Mouse (Mus musculus) embryonic facial prominence, embryonic 10.5 days (tissue): ENCODE measurements at regions not wholly inside any gene's neighbourhood (a gene's known extent, or its start where the extent isn't known, plus 50 kb on each side); places are given as distances from the start of the nearest gene placed in this dataset.

Experiments used
- DNase-seq: peaks from one replicate; pipeline ENCODE4 v3.0.0-alpha.2; 2017; ENCODE audit warnings: low spot score
- H3K27ac ChIP-seq: fragments of 300-500 bp; sonication (generic); replicated peaks from 2 replicates; pipeline ENCODE4 v1.5.1; 2016; ENCODE audit warnings: mild to moderate bottlenecking
- H3K27me3 ChIP-seq: fragments of 300-500 bp; sonication (generic); replicated peaks from 2 replicates; pipeline ENCODE4 v1.6.1; 2016; ENCODE audit warnings: low read depth, mild to moderate bottlenecking; ENCODE audit not compliant: poor library complexity, severe bottlenecking
- H3K36me3 ChIP-seq: fragments of 300-500 bp; sonication (generic); replicated peaks from 2 replicates; pipeline ENCODE4 v1.6.1; 2016; ENCODE audit warnings: mild to moderate bottlenecking, moderate library complexity
- H3K4me1 ChIP-seq: fragments of 300-500 bp; sonication (generic); 2 replicates; pipeline ENCODE4 v1.6.1; 2016
- H3K4me3 ChIP-seq: fragments of 300-500 bp; sonication (generic); 2 replicates; pipeline ENCODE4 v1.5.1; 2016; ENCODE audit warnings: mild to moderate bottlenecking, moderate library complexity
- H3K9me3 ChIP-seq: fragments of 300-500 bp; sonication (generic); 2 replicates; pipeline ENCODE4 v1.6.1; 2016; ENCODE audit warnings: mild to moderate bottlenecking
- WGBS: fragments of 180-500 bp; shearing (Covaris S2); methylation state at CpG from one replicate; pipeline ENCODE4 v1.1.7; 2016; 5-methylcytosine and 5-hydroxymethylcytosine counted together

GRCm38 (mm10) chr5:133218801-133219200 lies 675.7 kb upstream of the Auts2 start:
- no peak for DNase-seq
- 58% methylated on average over 3 of the region's 3 CpGs for WGBS
- no peak overlapping the region for H3K4me3 ChIP-seq
- H3K36me3 ChIP-seq: no peaks in the 10 kb centered on the region
- H3K9me3 ChIP-seq: no peaks in the 10 kb centered on the region
- H3K27ac ChIP-seq: no peak overlapping the region
- H3K27me3 ChIP-seq: no peaks in the 10 kb centered on the region
- peaks cover 4% of the 10 kb centered on the region; the same call in 1 of the 2 replicates for H3K4me1 ChIP-seq

- H3K4me1 ChIP-seq: no peaks in the 10 kb centered on the region
- no peaks in the 10 kb centered on the region for H3K27me3 ChIP-seq
- no peaks in the 10 kb centered on the region for H3K36me3 ChIP-seq
- 82% methylated on average over 1 of the region's 1 CpGs for WGBS
- no peak overlapping the region for H3K4me3 ChIP-seq
- no peak overlapping the region for H3K27ac ChIP-seq
- no peak for DNase-seq
- H3K9me3 ChIP-seq: no peaks in the 10 kb centered on the region
Observed at GRCm38 (mm10) chr5:133198546-133198945, 655.4 kb upstream of the Auts2 start.

GRCm38 (mm10) chr5:133189798-133190571 lies 646.8 kb upstream of the Auts2 start:
- H3K9me3 ChIP-seq: no peaks in the 10 kb centered on the region
- no peaks in the 10 kb centered on the region for H3K4me1 ChIP-seq
- no peak overlapping the region for H3K27ac ChIP-seq
- no peaks in the 10 kb centered on the region for H3K36me3 ChIP-seq
- no peak overlapping the region for H3K4me3 ChIP-seq
- WGBS: 89% methylated on average over 8 of the region's 8 CpGs
- H3K27me3 ChIP-seq: no peaks in the 10 kb centered on the region
- DNase-seq: no peak

- Histone ChIP-seq H3K27me3 (no peaks in the 10 kb centered on the region), H3K9me3 (no peaks in the 10 kb centered on the region), H3K27ac (no peak overlapping the region), H3K4me3 (no peak overlapping the region), H3K4me1 (peaks cover 15% of the 10 kb centered on the region), H3K36me3 (no peaks in the 10 kb centered on the region)
- DNase-seq: no peak
- 92% methylated on average over 6 of the region's 6 CpGs for WGBS
Observed at GRCm38 (mm10) chr5:133175636-133176035, 632.5 kb upstream of the Auts2 start.

DNA sequence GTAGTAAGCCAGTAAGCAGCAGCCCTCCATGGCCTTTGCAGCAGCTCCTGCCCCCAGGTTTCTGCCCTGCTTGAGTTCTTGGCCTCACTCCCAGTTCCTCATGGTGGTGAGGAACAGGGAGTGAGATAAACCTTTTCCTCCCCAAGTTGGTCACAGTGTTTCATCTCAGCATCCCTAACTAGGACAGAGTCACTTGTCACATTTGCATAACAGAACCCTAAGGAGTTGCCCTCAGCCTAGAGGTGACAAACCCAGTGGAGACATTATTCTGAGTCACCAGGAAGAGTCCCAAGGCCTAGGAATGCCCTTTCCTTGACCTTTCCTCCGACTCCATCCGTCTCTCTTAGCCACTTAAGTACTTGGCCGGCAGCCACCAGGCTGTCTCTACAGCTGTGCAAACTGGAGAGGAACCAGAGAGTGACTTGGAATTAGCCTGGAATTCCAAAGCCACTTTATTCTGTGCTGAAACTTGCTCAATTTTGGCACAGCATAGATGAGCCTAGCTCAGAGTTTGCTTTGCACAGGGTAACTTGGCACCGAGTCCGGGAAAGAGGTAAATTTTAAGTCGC lies 630.1 kb upstream of the Auts2 start:
- peak; percentile 17 for DNase-seq
- peaks cover 15% of the 10 kb centered on the region for H3K4me1 ChIP-seq
- no peaks in the 10 kb centered on the region for H3K36me3 ChIP-seq
- no peak overlapping the region for H3K4me3 ChIP-seq
- no peak overlapping the region; the same call in 1 of the 2 replicates for H3K27ac ChIP-seq
- H3K27me3 ChIP-seq: no peaks in the 10 kb centered on the region
- no peaks in the 10 kb centered on the region for H3K9me3 ChIP-seq
- 51% methylated on average over 6 of the region's 6 CpGs for whole genome bisulfite sequencing

DNA sequence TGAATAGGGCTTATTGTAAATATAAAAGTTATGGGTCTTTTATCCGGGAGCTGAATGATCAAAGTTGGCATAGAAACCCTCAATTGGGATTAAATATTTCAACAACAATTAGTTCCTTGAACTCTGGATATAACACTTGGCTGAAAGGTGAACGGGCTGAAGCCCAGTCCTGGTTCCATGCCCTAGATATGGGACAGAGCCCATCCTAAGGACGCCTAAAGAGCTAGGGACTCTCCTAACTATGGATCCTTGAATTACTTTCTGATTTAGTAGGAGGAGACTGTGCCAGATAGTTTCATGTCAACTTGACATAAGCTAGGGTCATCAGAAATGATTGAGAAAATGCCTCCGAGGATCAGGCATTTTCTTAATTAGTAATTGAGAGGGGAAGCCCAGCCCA lies 629.5 kb upstream of the Auts2 start:
- H3K27ac ChIP-seq: no peak overlapping the region
- H3K36me3 ChIP-seq: no peaks in the 10 kb centered on the region
- WGBS: 82% methylated on average over 4 of the region's 4 CpGs
- no peaks in the 10 kb centered on the region for H3K27me3 ChIP-seq
- H3K4me1 ChIP-seq: peaks cover 15% of the 10 kb centered on the region
- H3K9me3 ChIP-seq: no peaks in the 10 kb centered on the region
- DNase-seq: no peak
- no peak overlapping the region for H3K4me3 ChIP-seq

GRCm38 (mm10) chr5:133171266-133171665 lies 628.1 kb upstream of the Auts2 start:
- Histone ChIP-seq H3K4me3 (no peak overlapping the region), H3K4me1 (peaks cover 26% of the 10 kb centered on the region), H3K27me3 (no peaks in the 10 kb centered on the region), H3K9me3 (no peaks in the 10 kb centered on the region), H3K36me3 (no peaks in the 10 kb centered on the region), H3K27ac (no peak overlapping the region)
- no peak for DNase-seq
- 47% methylated on average over 1 of the region's 1 CpGs for WGBS

GRCm38 (mm10) chr5:133167576-133167975 lies 624.4 kb upstream of the Auts2 start:
- Histone ChIP-seq H3K27ac (no peak overlapping the region), H3K4me3 (no peak overlapping the region), H3K4me1 (peaks cover 24% of the 10 kb centered on the region), H3K9me3 (no peaks in the 10 kb centered on the region), H3K36me3 (no peaks in the 10 kb centered on the region), H3K27me3 (0 out of 2 replicates have a peak, but pooled peaks cover 5% of the 10 kb centered on the region)
- no peak for DNase-seq
- 34% methylated on average over 2 of the region's 2 CpGs for WGBS

- Histone ChIP-seq H3K27me3 (0 out of 2 replicates have a peak, but pooled peaks cover 5% of the 10 kb centered on the region), H3K4me1 (peaks cover 24% of the 10 kb centered on the region), H3K4me3 (no peak overlapping the region), H3K27ac (no peak overlapping the region), H3K9me3 (no peaks in the 10 kb centered on the region), H3K36me3 (no peaks in the 10 kb centered on the region)
- peak; percentile 21 for DNase-seq
- WGBS: 38% methylated on average over 5 of the region's 5 CpGs
Observed at GRCm38 (mm10) chr5:133167001-133167461, 623.9 kb upstream of the Auts2 start.

GRCm38 (mm10) chr5:133156115-133156857 lies 613.1 kb upstream of the Auts2 start:
- H3K4me3 ChIP-seq: no peak overlapping the region
- no peaks in the 10 kb centered on the region for H3K27me3 ChIP-seq
- no peak overlapping the region for H3K27ac ChIP-seq
- 66% methylated on average over 5 of the region's 5 CpGs for WGBS
- 0 out of 2 replicates have a peak, but pooled peaks cover 4% of the 10 kb centered on the region for H3K4me1 ChIP-seq
- no peaks in the 10 kb centered on the region for H3K9me3 ChIP-seq
- no peaks in the 10 kb centered on the region for H3K36me3 ChIP-seq
- no peak for DNase-seq

DNA sequence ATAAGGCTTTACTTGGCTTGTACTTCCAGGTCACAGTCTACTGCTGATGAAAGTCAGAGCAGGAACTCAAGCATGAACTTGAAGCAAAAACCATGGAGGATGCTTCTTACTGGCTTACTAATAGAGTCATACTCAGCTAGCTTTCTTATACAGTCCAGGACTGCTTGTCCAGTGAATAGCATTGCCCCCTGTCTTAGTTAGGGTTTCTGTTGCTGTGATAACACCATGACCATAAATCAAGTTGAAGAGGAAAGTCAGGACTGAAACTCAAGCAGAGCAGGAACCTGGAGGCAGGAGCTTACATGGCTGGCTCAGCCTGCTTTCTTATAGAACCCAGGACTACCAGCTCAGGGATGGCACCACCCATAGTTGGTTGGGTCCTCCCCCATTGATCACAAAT lies 602.9 kb upstream of the Auts2 start:
- H3K27me3 ChIP-seq: no peaks in the 10 kb centered on the region
- H3K4me3 ChIP-seq: no peak overlapping the region
- no peaks in the 10 kb centered on the region for H3K36me3 ChIP-seq
- H3K27ac ChIP-seq: no peak overlapping the region
- H3K4me1 ChIP-seq: no peaks in the 10 kb centered on the region
- no peak for DNase-seq
- no peaks in the 10 kb centered on the region for H3K9me3 ChIP-seq

- Histone ChIP-seq H3K27me3 (no peaks in the 10 kb centered on the region), H3K9me3 (no peaks in the 10 kb centered on the region), H3K36me3 (no peaks in the 10 kb centered on the region), H3K27ac (no peak overlapping the region), H3K4me3 (no peak overlapping the region), H3K4me1 (no peaks in the 10 kb centered on the region)
- 100% methylated on average over 1 of the region's 1 CpGs for WGBS
- DNase-seq: no peak
Observed at GRCm38 (mm10) chr5:133143679-133144078, 600.5 kb upstream of the Auts2 start.
